Mouse (Mus musculus) liver, embryonic 11.5 days (tissue): ENCODE data around the gene Kif21b. TPM values are rescaled to one million over a fixed set of nuclear protein-coding genes. Genes with fewer than 3 reads are reported as not detected.

ENCODE experiments used
- ATAC-seq: fragments of 200-750 bp; cut with Nextera tagmentation; replicated peaks from 2 replicates; pipeline ENCODE4 v1.8.0; 2017; ENCODE audit warnings: moderate number of reproducible peaks, mild to moderate bottlenecking, moderate TSS enrichment, moderate library complexity; ENCODE audit not compliant: low FRiP score
- DNase-seq: peaks from one replicate; pipeline ENCODE4 v3.0.0-alpha.2; 2017; ENCODE audit warnings: low spot score
- H3K27ac ChIP-seq: fragments of 300-500 bp; sonication (generic); 2 replicates; pipeline ENCODE4 v1.5.1; 2014; ENCODE audit warnings: mild to moderate bottlenecking, low read depth, low read length, control low read depth
- H3K27me3 ChIP-seq: fragments of 300-500 bp; sonication (generic); replicated peaks from 2 replicates; pipeline ENCODE4 v1.6.1; 2014; ENCODE audit warnings: low read length, mixed read lengths; ENCODE audit not compliant: control insufficient read depth, insufficient read depth
- H3K36me3 ChIP-seq: fragments of 300-500 bp; sonication (generic); 2 replicates; pipeline ENCODE4 v1.6.1; 2014; ENCODE audit warnings: mild to moderate bottlenecking, low read length, moderate library complexity, mixed read lengths; ENCODE audit not compliant: control insufficient read depth, insufficient read depth
- H3K4me1 ChIP-seq: fragments of 300-500 bp; sonication (generic); replicated peaks from 2 replicates; pipeline ENCODE4 v1.6.1; 2014; ENCODE audit warnings: low read length, mixed read lengths; ENCODE audit not compliant: control insufficient read depth, insufficient read depth
- H3K4me2 ChIP-seq: fragments of 300-500 bp; sonication (generic); 2 replicates; pipeline ENCODE4 v1.6.1; 2014; ENCODE audit warnings: mild to moderate bottlenecking, control low read depth, moderate library complexity
- H3K4me3 ChIP-seq: fragments of 300-500 bp; sonication (generic); 2 replicates; pipeline ENCODE4 v1.5.1; 2014; ENCODE audit warnings: low read depth, low read length, control low read depth
- H3K9ac ChIP-seq: fragments of 300-500 bp; sonication (generic); 2 replicates; pipeline ENCODE4 v1.6.1; 2014; ENCODE audit warnings: low read depth, low read length, control low read depth
- H3K9me3 ChIP-seq: fragments of 300-500 bp; sonication (generic); 2 replicates; pipeline ENCODE4 v1.6.1; 2016; ENCODE audit warnings: low read length, inconsistent platforms, mixed read lengths; ENCODE audit not compliant: control insufficient read depth
- WGBS: fragments of 180-500 bp; shearing (Covaris S2); extraction: QIAGEN DNeasy Blood & Tissue Kit; methylation state at CpG from one replicate; pipeline ENCODE4 v1.1.7; 2014; 5-methylcytosine and 5-hydroxymethylcytosine counted together
- polyA plus RNA-seq: library from polyadenylated mRNA; unstranded; fragments of >200 nt; fragmentation: Nextera tagmentation; extraction: Ambion mirVana; gene quantifications from 2 replicates; pipeline ENCODE4 v1.2.1, GENCODE M21; 2014

Kif21b gene
- polyA plus RNA-seq, 1 experiment from 2014 or later, result 4.8 TPM

- DNase-seq (no peak), ATAC-seq (no peak; the same call in 1 of the 2 replicates)
- Histone ChIP-seq H3K4me1 (no peaks in the 10 kb centered on the region), H3K4me2 (no peak overlapping the region), H3K9ac (no peak overlapping the region), H3K9me3 (no peaks in the 10 kb centered on the region), H3K4me3 (no peak overlapping the region), H3K36me3 (no peaks in the 10 kb centered on the region), H3K27me3 (0 out of 2 replicates have a peak, but pooled peaks cover 2% of the 10 kb centered on the region), H3K27ac (no peak overlapping the region)
- 79% methylated on average over 10 of the region's 10 CpGs for WGBS
Observed at GRCm38 (mm10) chr1:136220037-136220871, 89.1 kb downstream of the Kif21b start.

GRCm38 (mm10) chr1:136222386-136222785, 91.2 kb downstream of the Kif21b start:
- 85% methylated on average over 10 of the region's 10 CpGs for WGBS
- H3K36me3 ChIP-seq, result no peaks in the 10 kb centered on the region
- H3K4me2 ChIP-seq, result no peak overlapping the region
- DNase-seq (no peak), ATAC-seq (no peak)
- H3K27ac ChIP-seq, result no peak overlapping the region
- H3K9ac ChIP-seq, result no peak overlapping the region
- no peak overlapping the region for H3K4me3 ChIP-seq
- H3K4me1 ChIP-seq, result no peaks in the 10 kb centered on the region
- no peaks in the 10 kb centered on the region for H3K9me3 ChIP-seq
- peaks cover 2% of the 10 kb centered on the region; the same call in 1 of the 2 replicates for H3K27me3 ChIP-seq

- Histone ChIP-seq H3K9ac (no peak overlapping the region), H3K9me3 (no peaks in the 10 kb centered on the region), H3K36me3 (no peaks in the 10 kb centered on the region), H3K27ac (no peak overlapping the region), H3K4me2 (no peak overlapping the region), H3K4me1 (peaks cover 4% of the 10 kb centered on the region), H3K4me3 (no peak overlapping the region), H3K27me3 (peaks cover 2% of the 10 kb centered on the region; the same call in 1 of the 2 replicates)
- DNase-seq (no peak), ATAC-seq (no peak)
- WGBS, result 82% methylated on average over 10 of the region's 10 CpGs
Observed at GRCm38 (mm10) chr1:136223758-136224342, 92.7 kb downstream of the Kif21b start.

- Histone ChIP-seq H3K36me3 (no peaks in the 10 kb centered on the region), H3K27ac (no peak overlapping the region), H3K9ac (no peak overlapping the region), H3K27me3 (peaks cover 4% of the 10 kb centered on the region), H3K4me3 (no peak overlapping the region), H3K9me3 (no peaks in the 10 kb centered on the region), H3K4me1 (peaks cover 19% of the 10 kb centered on the region), H3K4me2 (no peak overlapping the region)
- DNase-seq (no peak), ATAC-seq (no peak)
- WGBS, result 87% methylated on average over 8 of the region's 8 CpGs
Observed at GRCm38 (mm10) chr1:136225846-136226245, 94.7 kb downstream of the Kif21b start.

- no peak overlapping the region for H3K4me2 ChIP-seq
- no peaks in the 10 kb centered on the region for H3K36me3 ChIP-seq
- no peak overlapping the region for H3K4me3 ChIP-seq
- DNase-seq, result no peak
- no peak for ATAC-seq
- H3K9ac ChIP-seq, result no peak overlapping the region
- H3K4me1 ChIP-seq, result peaks cover 22% of the 10 kb centered on the region
- peaks cover 7% of the 10 kb centered on the region for H3K27me3 ChIP-seq
- H3K9me3 ChIP-seq, result no peaks in the 10 kb centered on the region
- WGBS, result 84% methylated on average over 8 of the region's 8 CpGs
- no peak overlapping the region for H3K27ac ChIP-seq
Observed at GRCm38 (mm10) chr1:136226626-136227025, 95.4 kb downstream of the Kif21b start.

Other genes with a start within 250 kb of the Kif21b start
- gene Pkp1, start 212.2 kb upstream of the Kif21b start, polyA plus RNA-seq, result 0.09 and 0.10 TPM in 2 replicates
- not detected in 2 replicates for gene Igfn1, start 125.0 kb upstream of the Kif21b start, polyA plus RNA-seq
- 79.6 and 92.6 TPM in 2 replicates for gene Tmem9, start 123.2 kb upstream of the Kif21b start, polyA plus RNA-seq
- gene Ascl5, start 80.6 kb upstream of the Kif21b start, polyA plus RNA-seq, result 0.47 TPM in 1 of 2 replicates, not detected in the other
- gene Cacna1s, start 78.6 kb upstream of the Kif21b start, polyA plus RNA-seq, result 0.09 and 0.45 TPM in 2 replicates
- gene Mroh3, start 81.4 kb downstream of the Kif21b start, polyA plus RNA-seq, result not detected in 2 replicates
- 3.1 and 3.2 TPM in 2 replicates for gene Inava, start 102.9 kb downstream of the Kif21b start, polyA plus RNA-seq
- gene Gpr25, start 129.5 kb downstream of the Kif21b start, polyA plus RNA-seq, result not detected in 2 replicates
- gene Camsap2, start 214.7 kb downstream of the Kif21b start, polyA plus RNA-seq, result 12.4 and 13.2 TPM in 2 replicates